Mouse (Mus musculus) thymus, postnatal 36 days (tissue): ENCODE measurements around the gene Fos.

ENCODE experiments used
- DNase-seq, 2 experiments: peaks; one replicate each; pipeline ENCODE4 v3.0.0; 2022; ENCODE audit warnings: mixed read lengths in 2 of 2

The Fos gene

DNA sequence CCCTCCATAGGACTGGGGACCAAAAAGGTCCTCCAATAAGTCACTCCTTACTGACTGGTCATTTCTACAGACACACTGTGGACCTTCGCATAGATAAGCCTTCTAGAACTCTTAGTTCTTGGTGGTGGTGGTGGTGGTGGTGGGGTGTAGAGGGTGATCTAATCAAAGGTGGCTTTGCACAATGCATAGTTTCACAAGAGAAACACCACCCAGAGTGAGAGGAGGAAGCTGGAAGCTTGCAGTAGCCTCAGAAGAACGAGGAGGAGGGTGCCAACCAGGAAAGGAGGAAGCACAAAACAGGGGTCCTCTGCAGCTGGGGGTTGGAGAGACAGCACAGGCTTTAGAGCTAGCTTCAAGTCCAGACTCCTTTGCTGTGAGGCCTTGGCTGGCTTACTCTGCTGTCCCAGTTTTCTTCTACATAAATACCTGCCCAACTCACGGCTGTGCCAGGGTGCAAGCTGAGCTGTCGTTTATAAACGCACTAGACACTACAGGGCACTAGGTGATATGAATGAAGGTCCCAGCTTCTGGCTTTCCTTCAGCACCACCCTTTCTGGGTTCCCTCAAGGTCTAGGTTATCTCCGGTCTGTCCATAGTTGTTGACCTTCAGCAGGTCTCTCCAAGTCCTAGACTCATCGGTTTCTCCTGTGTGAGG is 15.7 kb downstream of the Fos start:
- DNase-seq = no peak

DNA sequence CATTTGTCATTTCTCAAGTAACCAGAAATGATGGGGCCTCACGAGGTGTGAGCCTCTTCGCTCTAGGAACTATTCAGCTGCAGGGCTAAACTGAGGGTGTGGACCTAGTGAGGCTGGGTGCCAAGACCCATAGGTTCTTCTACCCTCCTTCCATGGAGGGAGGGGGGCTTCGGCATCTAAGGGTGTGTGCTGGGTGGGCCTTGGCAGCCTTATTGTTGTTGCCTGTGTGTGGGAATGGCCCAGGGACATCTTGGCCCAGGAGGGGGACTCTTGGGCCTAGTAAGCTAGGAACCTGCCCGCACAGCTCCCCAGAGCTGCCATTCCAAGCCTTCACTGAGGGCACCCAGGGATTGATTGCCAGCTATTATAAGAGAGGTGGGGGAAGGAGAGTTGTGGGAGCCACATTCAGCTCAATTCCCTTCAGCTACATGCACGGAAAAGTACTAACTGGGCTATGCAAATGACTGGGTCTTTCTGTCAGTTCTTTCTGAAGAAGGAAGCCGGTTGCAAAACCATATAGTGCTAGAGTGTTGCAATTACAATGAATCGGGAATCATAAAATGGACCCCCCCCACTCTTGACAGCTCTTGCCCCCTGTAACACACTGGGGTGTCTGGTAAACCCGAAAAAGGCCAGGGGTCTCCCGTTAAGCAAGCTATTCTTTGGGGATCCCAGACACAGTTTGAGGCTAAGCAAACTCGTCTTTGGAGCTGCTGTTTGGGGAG is 16.6 kb downstream of the Fos start:
- DNase-seq = no peak

DNA sequence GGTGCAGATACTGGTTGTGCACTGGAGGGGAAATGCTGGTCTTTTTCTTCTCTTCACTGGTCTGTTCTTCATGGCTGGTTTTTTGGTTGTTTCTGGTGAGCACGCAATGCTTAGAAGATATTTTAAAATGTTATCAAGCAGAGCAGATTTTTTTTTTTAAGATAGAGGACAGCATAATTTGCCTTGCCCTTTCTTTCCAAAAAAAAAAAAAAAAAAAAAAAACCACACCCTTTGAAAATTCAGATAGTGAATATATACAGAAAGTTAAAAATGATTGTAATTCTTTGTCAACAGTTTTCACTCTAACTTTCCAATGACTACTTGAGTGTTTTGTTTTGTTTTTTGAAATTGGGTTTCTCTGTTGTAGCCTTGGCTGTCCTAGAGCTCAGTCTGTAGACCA is 17.3 kb downstream of the Fos start:
- no peak for DNase-seq

DNA sequence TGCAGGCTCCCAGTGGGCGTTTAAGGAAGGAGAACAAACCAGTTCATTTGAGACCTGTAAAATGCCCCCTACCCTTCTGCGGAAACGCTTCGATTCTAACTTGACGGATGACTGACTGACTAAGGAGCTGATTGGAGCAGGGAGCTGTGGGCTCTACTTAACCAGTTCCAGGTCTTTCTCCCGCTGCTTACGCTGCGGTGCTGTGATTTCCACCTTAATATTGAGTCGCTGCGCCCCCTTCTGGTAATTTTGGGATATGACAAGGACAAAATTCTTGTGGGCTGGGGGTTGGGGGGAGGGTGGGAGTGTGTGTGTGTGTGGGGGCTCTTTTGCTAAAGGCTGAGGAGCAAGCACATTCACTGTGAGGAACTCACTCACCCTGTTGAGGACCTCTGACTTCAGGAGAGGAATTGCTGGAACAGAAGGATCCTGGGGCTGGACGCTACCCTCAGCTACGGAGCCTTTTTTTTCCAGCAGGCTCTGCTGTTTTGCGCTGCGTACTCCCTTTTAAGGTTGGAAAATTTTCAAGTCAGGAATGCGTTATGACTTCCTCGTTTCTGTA is 18.5 kb downstream of the Fos start:
- peak; percentile 39 to 44 for DNase-seq

DNA sequence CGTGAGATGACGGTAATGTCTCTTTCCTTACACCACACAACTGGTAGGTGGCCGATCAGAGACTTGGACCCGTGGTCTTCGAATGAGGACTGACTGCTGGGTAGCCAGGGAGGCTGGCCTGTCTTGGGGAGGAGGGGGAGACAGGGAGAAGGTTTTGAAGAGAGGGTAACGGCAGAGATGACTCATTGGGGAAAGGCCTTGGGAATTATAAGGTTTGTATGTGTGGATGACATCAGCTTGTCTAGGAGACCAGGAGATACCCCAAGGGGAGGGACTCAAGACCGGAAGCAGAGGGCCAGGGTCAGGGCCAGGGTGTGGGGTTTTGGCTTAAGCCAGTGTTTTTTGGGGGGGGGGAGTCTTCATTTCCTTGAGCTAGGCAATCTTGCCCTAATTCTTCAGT is 22.6 kb downstream of the Fos start:
- no peak for DNase-seq

DNA sequence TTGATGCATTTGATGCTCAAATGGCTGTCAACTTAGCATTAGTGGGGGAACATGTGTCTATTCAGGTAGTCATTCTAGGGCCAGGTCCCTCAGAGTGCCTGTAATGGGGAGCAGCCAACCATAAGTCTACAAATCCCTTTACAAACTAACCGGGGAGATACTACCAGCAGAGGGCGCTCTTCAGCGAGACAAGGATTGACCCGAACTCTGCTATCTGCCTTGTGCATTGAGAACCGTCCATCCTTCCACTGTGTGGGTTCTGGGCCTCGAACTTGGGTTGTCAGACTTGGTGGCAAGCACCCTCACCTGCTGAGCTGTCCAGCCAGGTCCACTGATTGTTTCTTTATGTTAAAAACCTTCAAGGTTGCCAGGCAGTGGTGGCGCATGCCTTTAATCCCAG is 23.1 kb downstream of the Fos start:
- peak; percentile 67 to 75 for DNase-seq

DNA sequence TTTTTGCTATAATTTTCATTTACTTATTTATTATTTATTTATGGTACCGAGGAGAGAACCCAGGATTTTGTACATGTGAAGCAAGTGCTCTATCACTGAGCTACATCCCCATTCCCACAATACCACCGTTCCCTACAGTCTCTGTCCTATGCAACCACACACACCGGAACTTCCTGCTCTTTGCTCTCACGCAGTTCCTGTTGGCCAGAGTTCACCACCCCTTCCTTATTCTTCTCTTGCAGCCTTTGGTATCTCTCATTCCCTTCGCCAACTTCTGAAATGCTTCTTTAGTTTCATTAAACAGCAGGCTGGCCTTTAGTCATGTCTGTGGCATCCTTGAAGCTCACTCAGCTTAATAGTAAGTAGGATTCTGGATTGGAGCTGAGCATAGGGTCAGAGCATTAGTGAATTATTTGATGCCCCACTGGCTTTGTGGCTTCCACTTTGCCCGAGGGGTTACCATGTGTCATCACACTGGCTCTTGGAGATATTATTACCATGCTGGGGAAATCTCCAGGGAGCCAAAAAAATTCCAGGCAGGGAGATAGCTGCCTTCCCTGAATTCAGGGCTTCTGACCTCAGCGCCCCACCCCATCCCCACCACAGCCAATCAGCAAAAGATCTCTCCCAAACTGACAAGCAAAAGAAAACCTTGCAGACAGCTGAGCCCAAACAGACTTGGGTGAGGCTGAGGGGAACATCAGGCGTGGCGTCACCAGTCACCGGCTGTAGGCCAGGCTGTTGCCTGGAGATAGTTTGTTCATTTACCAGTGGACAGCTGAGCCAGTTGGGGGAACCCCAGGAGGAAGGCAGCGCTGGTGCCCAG is 23.8 kb downstream of the Fos start:
- no peak for DNase-seq

DNA sequence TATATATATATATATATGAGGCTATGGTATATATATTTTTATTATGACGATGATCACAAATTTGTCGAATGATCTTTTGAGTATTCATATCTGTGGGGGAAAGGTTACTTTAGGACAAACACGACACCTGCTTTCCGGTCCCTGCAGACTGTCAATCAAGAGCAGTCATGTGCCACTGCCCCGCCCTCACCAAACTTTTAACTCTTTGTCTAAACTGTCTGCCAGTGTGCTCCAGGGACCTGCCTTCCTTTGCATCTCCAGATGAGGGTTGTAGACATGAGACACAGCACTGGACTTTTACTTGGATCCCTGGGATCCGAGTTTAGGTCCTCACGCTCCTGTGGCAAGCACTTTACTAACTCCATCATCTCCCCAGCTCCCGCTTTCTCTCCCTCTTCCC is 25.3 kb downstream of the Fos start:
- DNase-seq = no peak

DNA sequence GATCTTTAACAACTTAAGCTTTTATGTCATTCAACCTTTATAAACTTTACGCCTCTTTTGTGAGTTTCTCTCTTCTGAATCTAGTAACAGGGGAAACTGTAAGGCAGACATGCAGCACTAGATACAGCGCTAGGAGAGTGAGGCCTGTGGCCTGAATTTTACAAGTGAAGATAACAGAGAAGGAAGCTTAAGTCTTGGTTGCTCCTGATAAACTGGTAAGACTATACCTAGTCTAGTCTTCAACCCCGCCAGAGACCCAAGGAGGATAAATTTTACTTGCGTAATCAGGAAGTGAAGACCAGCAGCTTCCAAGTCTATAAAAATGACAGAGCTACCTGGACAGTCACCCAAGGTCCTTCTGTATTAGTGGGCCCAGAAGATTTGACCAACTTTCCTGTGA is 29.0 kb downstream of the Fos start:
- no peak for DNase-seq

DNA sequence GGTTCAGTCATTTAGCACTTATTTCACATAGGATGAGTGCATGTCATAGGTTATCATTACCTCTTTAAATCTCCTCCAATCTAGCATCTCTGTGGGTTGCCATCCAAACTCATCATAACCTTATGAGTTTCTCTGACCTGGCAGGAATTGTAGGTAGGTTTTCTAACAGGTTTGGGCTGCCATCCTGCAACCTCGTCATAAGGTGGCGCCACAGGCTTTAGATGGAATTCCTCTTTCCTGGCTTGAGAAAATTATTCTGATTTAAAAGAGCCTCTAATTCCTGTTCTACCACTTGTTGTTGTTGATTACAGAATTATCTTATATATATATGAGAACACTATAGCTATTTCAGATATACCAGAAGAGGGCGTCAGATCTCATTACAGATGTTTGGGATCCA is 34.5 kb downstream of the Fos start:
- peak in 1 of 2 experiments; percentile 31 for DNase-seq

DNA sequence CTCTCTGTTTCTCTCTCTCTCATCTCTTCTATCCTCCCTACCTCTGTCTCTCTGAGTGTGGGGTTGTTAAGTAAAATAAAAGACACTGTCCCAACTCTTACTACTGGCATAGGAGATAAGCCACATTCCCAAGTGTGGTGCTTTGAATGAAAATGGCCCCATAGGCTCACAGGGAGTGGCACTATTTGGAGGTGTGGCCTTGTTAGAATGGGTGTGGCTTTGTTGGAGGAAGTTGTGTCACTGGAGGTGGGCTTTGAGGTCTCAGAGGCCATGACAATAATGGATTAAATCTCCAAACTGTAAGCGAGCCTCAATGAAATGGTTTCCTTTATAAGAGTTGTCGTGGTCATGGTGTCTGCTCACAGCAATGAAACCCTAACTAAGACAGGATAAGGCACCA is 36.3 kb downstream of the Fos start:
- no peak for DNase-seq

DNA sequence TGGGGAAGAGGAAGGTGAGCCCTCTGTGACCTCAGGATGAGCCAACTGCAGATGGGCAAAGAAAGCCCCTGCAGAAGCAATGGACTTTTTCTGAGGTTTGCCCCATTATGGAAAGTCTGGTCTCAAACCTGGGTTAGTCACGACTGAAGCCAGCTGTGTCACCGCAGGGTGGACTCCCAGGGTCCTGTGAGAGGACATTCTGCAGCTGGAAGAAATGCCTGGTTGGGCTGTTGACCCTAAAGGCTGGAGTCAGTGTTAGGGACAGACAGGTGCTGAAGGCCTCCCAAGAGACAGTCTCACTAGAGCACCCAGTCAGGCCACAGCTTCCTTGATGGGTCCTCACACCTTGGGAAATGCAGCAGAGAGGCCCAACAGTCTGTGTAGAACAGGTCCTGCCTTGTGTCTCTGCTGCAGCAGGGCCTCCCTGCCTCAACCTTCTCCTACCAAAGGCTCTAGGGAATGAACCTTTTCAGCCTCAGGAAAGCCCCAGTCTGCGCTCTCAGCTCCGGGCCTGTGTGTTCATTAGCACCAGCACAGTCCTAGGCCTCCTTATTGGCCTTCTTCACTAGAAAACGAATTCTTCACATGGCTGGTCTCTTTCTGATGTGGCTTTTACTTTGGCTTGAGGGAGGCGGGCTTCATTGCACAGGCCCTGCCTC is 40.2 kb downstream of the Fos start:
- DNase-seq = no peak

DNA sequence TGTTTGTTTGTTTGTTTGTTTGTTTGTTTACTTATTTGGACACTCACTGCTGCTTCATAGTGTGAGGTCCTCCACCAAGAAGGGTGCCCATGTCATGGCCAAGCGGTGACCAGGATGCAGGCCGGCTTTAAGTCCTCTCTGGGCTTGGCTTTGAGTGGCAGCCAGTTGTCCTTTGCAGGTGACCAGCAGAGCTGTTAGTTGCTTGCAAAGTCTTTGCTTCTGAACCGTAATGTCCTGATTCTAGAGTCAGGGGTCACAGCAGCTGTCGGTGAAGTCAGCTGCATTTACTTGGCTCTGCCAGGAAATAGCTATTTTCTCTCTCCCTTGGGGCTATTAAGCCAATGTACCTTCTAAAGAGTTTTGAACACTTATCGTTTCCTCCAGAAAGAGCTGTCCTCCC is 41.3 kb downstream of the Fos start:
- DNase-seq = no peak

DNA sequence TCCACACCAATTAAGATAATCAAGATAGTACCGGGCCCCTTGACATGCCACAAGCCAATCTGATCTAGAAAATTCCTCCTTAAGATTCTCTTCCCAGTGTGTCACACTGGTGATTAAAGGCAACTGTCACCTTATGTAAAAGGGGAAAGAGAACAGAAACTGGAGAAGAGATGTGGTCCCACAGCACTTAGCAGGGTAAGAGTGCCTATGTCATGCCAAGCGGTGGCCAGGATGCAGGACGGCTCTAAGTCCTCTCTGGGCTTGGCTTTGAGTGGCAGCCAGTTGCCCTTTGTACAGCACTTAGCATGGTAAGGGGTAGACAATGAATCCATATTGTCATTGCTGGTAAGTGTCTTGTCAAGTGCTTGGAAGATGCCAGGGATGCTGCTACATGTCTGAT is 42.2 kb downstream of the Fos start:
- no peak for DNase-seq

DNA sequence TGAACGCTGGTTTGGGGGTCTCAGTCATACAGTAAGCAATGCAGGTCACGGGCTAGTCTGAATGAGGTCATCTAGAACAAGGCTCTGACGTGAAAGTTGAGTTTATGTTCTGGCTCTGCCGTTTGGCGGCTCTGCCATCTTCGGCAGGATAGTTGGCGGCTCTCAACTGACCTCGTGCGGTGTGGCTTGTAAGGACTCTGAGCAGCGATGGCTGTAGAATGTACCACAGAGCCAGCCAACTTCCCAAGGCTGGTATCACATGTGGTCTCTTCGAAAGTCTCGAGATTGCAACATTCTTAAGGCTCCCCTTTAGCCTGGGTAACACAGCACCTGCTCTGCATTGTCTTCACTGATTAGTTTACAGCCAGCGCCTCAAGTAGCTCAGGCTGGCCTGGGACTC is 43.6 kb downstream of the Fos start:
- no peak for DNase-seq

DNA sequence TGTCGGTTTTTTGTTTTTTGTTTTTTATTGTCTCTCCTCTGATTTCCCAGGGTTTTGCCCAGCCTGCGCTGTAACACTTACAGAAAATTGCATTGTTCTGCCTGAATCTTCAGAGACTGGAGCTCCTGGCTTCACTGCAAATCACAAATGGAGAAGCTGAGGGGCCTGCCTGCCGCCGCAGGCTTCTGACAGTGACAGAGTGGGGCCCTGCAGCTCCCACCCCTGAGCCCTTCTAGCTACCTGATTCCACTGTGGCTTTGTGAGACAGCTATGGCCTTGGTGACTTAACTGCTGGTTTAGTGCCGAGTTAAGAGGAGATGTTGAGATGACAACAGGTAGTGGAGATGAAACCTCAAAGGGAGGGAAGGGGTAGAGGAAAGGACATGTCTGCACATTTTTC is 44.3 kb downstream of the Fos start:
- no peak for DNase-seq

DNA sequence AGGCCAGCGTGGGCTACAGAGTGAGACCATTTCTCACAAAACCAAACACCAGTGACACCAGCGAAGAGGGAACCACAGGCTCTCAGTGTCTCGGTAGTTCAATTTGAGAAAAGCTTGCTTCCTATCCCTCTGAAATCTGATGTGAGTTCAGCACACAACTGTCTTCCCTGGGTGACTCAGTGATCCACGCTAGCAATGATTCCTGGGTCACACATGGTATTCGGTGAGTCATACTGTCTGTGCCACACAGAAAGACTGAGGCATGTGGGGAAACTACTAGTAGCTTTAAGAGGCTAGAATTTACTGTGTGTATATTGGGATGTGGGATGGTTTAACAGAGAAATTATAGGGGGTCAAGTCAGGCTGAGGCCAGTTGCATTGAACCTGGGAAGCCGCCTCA is 45.9 kb downstream of the Fos start:
- no peak for DNase-seq

DNA sequence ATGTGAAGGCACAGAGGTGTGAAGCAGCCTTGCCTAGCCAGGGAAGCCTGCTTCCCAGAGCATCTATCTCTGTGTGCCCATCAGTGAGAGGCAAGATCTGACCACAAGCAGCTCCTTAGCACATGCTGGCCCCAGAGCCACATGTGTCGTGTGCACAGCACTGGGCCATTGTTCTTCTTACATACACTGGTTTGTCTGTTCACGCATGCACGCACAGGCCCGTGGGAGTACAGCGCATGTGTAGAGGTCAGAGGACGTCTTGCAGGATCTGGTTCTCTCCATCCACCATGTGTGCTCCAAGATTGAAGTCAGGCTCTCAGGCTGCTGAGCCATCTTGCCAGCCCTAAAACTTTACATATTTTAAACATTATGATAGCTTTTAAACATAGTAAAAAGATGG is 47.4 kb downstream of the Fos start:
- DNase-seq = no peak

DNA sequence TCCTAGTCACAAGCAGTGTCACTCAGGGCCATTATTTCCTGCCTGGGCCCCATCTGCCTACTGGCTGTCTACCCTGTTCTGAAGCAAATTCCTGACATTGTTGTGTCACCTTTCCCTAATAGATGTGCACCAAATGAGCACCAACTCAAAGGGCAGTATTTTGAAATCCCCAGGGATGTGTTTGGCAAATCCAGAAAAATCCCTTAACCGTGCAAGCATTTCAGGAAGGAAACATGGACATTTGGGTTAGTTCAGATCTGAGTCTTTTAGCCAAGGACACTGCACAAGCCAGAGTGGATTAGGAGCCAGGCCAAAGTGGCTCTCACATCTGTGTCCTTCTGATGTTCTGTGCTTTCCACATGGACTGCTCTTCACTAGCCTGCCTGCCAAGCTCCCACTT is 48.0 kb downstream of the Fos start:
- no peak for DNase-seq

DNA sequence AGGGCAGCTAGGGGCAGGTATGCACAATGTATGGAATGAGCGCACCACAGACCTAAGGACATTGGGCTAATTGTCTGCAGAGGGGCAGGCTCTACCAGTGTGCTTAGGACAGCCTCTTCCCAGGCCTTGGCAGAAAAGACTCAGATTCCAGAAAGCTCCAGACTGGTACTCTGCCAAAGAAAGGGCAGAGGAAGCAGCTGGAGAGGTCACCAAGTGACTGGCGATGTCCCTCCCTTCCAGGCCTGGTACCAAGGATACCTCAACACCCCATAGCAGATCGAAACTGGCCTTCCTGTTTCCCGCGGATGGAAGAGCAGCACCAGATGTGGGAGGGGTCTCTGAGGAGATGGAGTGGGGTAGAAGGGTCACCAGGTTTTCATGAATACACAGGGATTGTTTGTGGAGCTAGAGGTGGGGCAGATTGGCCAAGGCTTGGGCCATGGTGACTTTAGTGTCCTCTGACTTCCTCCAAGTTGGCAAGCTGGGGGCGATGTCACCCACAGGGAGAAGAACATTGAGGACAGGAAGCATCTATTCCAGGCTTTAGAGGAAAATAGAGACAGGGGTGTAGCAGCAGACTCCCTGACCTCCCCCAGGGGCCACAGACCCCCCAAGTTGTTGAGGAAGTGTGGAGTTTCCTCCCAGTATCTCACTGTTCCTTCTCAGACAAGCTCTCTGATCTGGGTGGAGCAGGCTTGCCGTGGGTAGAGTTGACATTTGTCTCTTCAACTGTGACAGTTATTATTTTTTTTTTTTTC is 49.1 kb downstream of the Fos start:
- no peak for DNase-seq

DNA sequence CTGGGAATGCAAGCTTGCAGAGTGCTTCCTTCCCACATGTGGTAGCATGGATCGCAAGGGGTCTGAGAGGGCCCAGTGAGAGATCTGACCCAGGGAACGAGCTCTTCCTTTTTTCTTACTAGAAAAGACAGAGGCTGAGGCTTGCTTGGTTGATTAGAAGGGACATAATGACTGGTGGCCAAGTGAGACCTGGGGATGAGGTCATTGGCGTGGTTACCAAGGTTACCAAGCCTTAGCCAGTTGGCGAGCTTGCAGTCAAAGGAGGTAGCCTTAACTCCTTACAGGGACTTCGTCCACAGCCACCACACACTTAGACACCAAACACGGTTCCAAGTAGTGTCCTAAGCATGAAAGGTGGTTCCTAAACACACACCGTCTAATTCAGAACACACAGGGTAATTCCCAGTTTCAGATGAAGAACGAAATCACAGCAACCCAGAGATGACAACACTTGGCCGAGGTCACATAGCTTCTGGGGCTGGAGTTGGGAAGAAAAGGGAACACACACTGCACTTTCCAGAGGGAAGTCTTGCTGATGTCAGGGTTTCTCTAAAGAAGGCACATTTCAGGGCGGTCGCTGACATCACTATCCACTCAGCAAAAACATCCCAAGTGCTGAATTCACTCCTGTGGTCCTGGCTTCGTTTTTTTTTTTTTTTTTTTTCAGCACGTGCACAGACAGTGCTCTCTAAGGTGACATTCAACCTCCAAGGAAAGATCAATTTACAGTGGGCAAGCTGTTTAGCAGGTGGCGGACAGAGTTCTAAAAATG is 49.9 kb downstream of the Fos start:
- no peak for DNase-seq
